Mouse (Mus musculus): ENCODE results near the gene Kifc3. TPM values are rescaled to one million over a fixed set of nuclear protein-coding genes. Genes with fewer than 3 reads are reported as not detected.

The Kifc3 gene
- polyA plus RNA-seq, 1 experiment from 2014 or later, result 22.0 TPM

DNA sequence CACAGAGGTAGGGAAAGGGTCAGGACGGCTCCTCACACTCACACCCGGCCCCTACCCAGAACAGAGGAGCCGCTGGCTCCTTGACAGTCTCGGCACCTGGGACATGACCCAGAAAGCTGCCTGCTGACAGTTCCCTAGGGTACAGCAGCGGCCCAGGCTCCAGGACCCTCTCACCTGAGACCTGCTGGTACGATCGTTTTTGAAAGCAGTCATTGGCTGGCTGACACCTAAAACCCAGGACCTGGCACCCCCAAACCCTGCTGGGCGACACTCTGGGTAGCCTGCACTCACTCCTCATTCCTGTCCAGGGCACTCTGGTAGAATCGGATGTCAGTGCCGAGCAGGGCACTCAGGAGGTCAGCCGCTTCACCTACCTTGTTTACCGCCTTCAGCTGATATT, 65.4 kb downstream of the Kifc3 start:
- WGBS, result 27% methylated on average over 12 of the region's 12 CpGs
- 0 out of 2 replicates have a peak overlapping the region, but pooled peaks have one; percentile 0 for H3K4me3 ChIP-seq (replicated peaks; ENCODE audit: low read length)

DNA sequence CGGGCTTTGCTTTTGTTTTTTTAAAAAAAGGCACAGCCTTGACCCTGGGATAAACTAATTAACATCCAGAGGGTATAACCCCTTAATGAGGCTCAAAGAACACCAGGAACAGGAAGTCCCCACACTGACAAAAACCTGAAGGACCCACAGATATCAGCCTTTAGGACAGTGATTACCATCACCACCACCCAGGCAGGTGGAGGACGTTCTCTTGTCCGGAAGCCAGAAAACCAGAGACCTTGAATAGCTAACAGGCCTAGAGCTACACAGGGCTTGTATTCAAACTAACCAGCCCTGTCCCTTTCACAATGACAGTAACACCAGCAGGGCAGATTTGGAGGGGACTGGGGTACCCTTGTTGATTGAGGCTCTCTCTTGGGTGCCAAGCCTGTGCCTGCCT, 66.4 kb downstream of the Kifc3 start:
- 87% methylated on average over 3 of the region's 3 CpGs for WGBS
- H3K27me3 ChIP-seq (ENCODE audit: control insufficient read depth, insufficient read depth, low read length), result peaks cover 12% of the 10 kb centered on the region; the same call in 1 of the 2 replicates
- DNase-seq (ENCODE audit: low spot score), result no peak

More for the DNA sequence above, 65.4 kb downstream of the Kifc3 start:
- Histone ChIP-seq H3K27ac (no peak overlapping the region), H3K9me3 (ENCODE audit: control insufficient read depth, low read length) (no peaks in the 10 kb centered on the region), H3K36me3 (replicated peaks; ENCODE audit: control insufficient read depth, insufficient read depth) (peaks cover 22% of the 10 kb centered on the region), H3K27me3 (ENCODE audit: control insufficient read depth, insufficient read depth, low read length) (peaks cover 12% of the 10 kb centered on the region; the same call in 1 of the 2 replicates), H3K9ac (peak overlapping the region; percentile 37; the same call in 1 of the 2 replicates), H3K4me1 (replicated peaks; ENCODE audit: control insufficient read depth, insufficient read depth, low read length) (peaks cover 36% of the 10 kb centered on the region), H3K4me2 (replicated peaks) (peak overlapping the region; percentile 46)
- no peak for ATAC-seq (ENCODE audit: low FRiP score)
- no peak for DNase-seq (ENCODE audit: low spot score)

DNA sequence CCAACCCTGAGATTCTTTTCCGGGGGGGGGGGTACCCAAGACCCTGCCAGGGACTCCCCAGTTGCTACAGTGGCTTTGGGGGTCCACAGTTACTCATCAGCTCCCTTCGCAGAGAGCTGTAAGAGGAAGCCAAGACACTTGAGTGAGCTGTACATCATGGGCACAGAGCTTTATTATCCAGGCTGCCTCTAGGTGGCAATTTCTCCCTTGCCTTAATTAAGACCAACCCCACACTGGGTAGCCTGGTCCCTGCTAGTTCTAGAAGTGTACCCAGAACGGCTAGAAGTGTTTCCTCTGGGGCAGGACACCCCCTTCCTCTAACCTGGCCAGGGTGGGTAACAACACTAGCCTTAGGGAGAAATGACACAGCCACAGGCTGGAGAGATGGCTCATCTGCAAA, 67.4 kb downstream of the Kifc3 start:
- ATAC-seq (ENCODE audit: low FRiP score), result no peak

More for the DNA sequence above, 66.4 kb downstream of the Kifc3 start:
- H3K36me3 ChIP-seq (replicated peaks; ENCODE audit: control insufficient read depth, insufficient read depth), result peaks cover 30% of the 10 kb centered on the region
- H3K4me1 ChIP-seq (replicated peaks; ENCODE audit: control insufficient read depth, insufficient read depth, low read length), result peaks cover 28% of the 10 kb centered on the region
- ATAC-seq (ENCODE audit: low FRiP score), result no peak
- no peak overlapping the region for H3K4me2 ChIP-seq (replicated peaks)
- H3K9me3 ChIP-seq (ENCODE audit: control insufficient read depth, low read length), result no peaks in the 10 kb centered on the region
- no peak overlapping the region for H3K9ac ChIP-seq
- no peak overlapping the region for H3K4me3 ChIP-seq (replicated peaks; ENCODE audit: low read length)
- H3K27ac ChIP-seq, result no peak overlapping the region

GRCm38 (mm10) chr8:95134186-95134585, 68.4 kb downstream of the Kifc3 start:
- Histone ChIP-seq H3K9me3 (ENCODE audit: control insufficient read depth, low read length) (no peaks in the 10 kb centered on the region), H3K4me2 (replicated peaks) (no peak overlapping the region), H3K27me3 (ENCODE audit: control insufficient read depth, insufficient read depth, low read length) (peaks cover 6% of the 10 kb centered on the region; the same call in 1 of the 2 replicates), H3K4me3 (replicated peaks; ENCODE audit: low read length) (no peak overlapping the region), H3K9ac (no peak overlapping the region), H3K4me1 (replicated peaks; ENCODE audit: control insufficient read depth, insufficient read depth, low read length) (peaks cover 15% of the 10 kb centered on the region), H3K36me3 (replicated peaks; ENCODE audit: control insufficient read depth, insufficient read depth) (peaks cover 31% of the 10 kb centered on the region), H3K27ac (no peak overlapping the region)
- 92% methylated on average over 2 of the region's 2 CpGs for WGBS
- DNase-seq (ENCODE audit: low spot score) (no peak), ATAC-seq (ENCODE audit: low FRiP score) (no peak)

More for the DNA sequence above, 67.4 kb downstream of the Kifc3 start:
- 50% methylated on average over 3 of the region's 3 CpGs for WGBS
- peaks cover 31% of the 10 kb centered on the region for H3K36me3 ChIP-seq (replicated peaks; ENCODE audit: control insufficient read depth, insufficient read depth)
- H3K9ac ChIP-seq, result no peak overlapping the region
- H3K4me1 ChIP-seq (replicated peaks; ENCODE audit: control insufficient read depth, insufficient read depth, low read length), result peaks cover 18% of the 10 kb centered on the region
- no peaks in the 10 kb centered on the region for H3K9me3 ChIP-seq (ENCODE audit: control insufficient read depth, low read length)
- H3K4me2 ChIP-seq (replicated peaks), result no peak overlapping the region
- no peak overlapping the region for H3K4me3 ChIP-seq (replicated peaks; ENCODE audit: low read length)
- no peak for DNase-seq (ENCODE audit: low spot score)
- H3K27me3 ChIP-seq (ENCODE audit: control insufficient read depth, insufficient read depth, low read length), result peaks cover 9% of the 10 kb centered on the region; the same call in 1 of the 2 replicates
- no peak overlapping the region for H3K27ac ChIP-seq

DNA sequence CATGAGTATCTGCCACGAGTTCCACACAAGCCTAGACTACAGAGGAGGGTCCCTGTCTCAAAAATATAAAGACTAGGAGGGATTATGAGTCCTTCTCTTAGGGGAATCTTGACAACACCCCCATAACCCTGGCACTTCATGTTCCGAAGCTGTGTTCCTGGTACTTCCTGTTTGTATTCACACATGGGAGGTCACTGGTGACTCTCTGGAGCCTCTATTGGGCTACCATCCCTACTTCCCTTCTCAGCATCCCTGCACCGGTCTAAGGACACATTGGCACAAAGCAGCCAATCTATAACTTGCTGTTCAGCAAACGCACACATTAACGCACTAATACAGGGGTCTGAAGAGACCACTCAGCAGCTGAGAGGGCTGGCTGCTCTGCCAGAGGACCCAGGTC, 70.6 kb downstream of the Kifc3 start:
- 82% methylated on average over 5 of the region's 5 CpGs for WGBS
- DNase-seq (ENCODE audit: low spot score), result no peak
- ATAC-seq (ENCODE audit: low FRiP score), result no peak

GRCm38 (mm10) chr8:95130966-95131537, 71.6 kb downstream of the Kifc3 start:
- no peak overlapping the region for H3K9ac ChIP-seq
- H3K4me3 ChIP-seq (replicated peaks; ENCODE audit: low read length), result no peak overlapping the region
- no peaks in the 10 kb centered on the region for H3K4me1 ChIP-seq (replicated peaks; ENCODE audit: control insufficient read depth, insufficient read depth, low read length)
- DNase-seq (ENCODE audit: low spot score) (no peak), ATAC-seq (ENCODE audit: low FRiP score) (no peak)
- H3K36me3 ChIP-seq (replicated peaks; ENCODE audit: control insufficient read depth, insufficient read depth), result peaks cover 41% of the 10 kb centered on the region
- no peaks in the 10 kb centered on the region for H3K9me3 ChIP-seq (ENCODE audit: control insufficient read depth, low read length)
- no peak overlapping the region for H3K27ac ChIP-seq
- H3K27me3 ChIP-seq (ENCODE audit: control insufficient read depth, insufficient read depth, low read length), result no peaks in the 10 kb centered on the region
- 64% methylated on average over 15 of the region's 15 CpGs for WGBS
- H3K4me2 ChIP-seq (replicated peaks), result no peak overlapping the region

More for the DNA sequence above, 70.6 kb downstream of the Kifc3 start:
- H3K27me3 ChIP-seq (ENCODE audit: control insufficient read depth, insufficient read depth, low read length), result no peaks in the 10 kb centered on the region
- H3K4me2 ChIP-seq (replicated peaks), result no peak overlapping the region
- H3K9ac ChIP-seq, result no peak overlapping the region
- H3K36me3 ChIP-seq (replicated peaks; ENCODE audit: control insufficient read depth, insufficient read depth), result peaks cover 35% of the 10 kb centered on the region
- no peak overlapping the region for H3K27ac ChIP-seq
- no peak overlapping the region for H3K4me3 ChIP-seq (replicated peaks; ENCODE audit: low read length)
- H3K4me1 ChIP-seq (replicated peaks; ENCODE audit: control insufficient read depth, insufficient read depth, low read length), result no peaks in the 10 kb centered on the region
- H3K9me3 ChIP-seq (ENCODE audit: control insufficient read depth, low read length), result no peaks in the 10 kb centered on the region

DNA sequence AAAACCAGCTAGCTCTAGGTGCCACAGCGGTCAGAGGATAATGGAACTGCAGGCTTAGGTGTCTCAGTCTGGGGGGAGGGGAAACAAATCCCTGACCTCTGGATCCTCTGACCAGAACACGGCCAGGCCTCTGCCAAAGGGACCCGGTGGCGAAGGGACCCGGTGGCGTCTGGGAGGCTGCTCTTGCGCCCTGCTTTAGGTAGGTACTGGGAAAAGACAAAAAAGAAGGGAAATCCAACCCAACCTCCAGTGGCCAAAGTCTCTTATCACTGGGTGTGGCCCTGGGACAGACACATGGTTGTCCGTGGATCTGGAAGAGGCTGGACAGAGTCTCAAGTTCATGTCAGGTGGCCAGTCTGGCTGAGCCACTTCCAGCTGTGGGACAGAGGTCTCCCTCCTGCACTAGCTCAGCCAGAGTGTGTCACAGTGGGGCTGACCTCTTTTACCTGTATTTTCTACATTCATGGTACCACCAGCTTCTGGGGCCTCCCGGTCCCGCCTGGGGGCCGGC, 73.8 kb downstream of the Kifc3 start:
- Histone ChIP-seq H3K27me3 (ENCODE audit: control insufficient read depth, insufficient read depth, low read length) (no peaks in the 10 kb centered on the region), H3K4me2 (replicated peaks) (no peak overlapping the region), H3K4me3 (replicated peaks; ENCODE audit: low read length) (no peak overlapping the region), H3K9me3 (ENCODE audit: control insufficient read depth, low read length) (no peaks in the 10 kb centered on the region), H3K9ac (no peak overlapping the region), H3K36me3 (replicated peaks; ENCODE audit: control insufficient read depth, insufficient read depth) (peaks cover 41% of the 10 kb centered on the region), H3K27ac (no peak overlapping the region), H3K4me1 (replicated peaks; ENCODE audit: control insufficient read depth, insufficient read depth, low read length) (no peaks in the 10 kb centered on the region)
- DNase-seq (ENCODE audit: low spot score) (no peak), ATAC-seq (ENCODE audit: low FRiP score) (no peak)
- 94% methylated on average over 11 of the region's 11 CpGs for WGBS

DNA sequence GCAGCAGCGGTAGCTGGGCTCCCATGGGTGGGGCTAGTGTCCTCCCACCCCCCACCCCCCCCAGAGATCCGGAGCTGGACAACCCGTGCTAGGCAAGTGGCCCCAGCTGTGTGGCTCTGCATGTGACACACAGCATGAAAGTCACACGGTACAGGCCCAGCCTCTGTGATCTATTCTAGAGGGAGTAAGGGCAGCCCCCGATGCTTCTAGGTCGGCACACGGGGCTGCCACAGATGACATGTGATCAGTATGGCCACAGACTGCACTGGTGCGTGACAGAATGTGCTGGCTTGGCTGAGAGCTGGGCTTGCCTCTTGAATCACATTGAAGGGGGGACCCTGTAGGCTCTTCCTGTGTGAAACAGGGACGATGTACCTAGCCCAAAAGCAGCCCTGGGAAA, 75.0 kb downstream of the Kifc3 start:
- 0 out of 2 replicates have a peak, but pooled peaks have one; percentile 51 for ATAC-seq (ENCODE audit: low FRiP score)

DNA sequence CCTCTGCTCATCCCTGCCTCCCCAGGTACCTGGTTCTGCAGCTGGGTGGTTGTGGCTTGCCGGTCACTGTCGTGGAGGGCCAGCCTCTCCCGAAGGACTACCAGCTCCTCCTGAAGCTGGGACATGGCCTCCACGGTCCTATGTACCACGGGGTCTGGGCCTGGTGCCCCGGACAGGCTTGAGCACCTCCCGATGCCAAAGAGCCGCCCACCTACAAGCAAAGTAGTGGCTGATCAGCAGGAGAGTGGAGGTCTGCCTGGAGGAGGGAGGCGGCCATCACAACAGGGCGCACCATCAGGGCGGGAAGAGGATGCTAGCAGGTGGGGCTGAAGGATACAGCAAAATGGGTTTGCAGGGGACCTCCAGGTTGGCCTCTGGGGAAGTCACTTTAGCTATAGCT, 76.1 kb downstream of the Kifc3 start:
- no peak overlapping the region for H3K27ac ChIP-seq
- ATAC-seq (ENCODE audit: low FRiP score), result no peak
- H3K4me2 ChIP-seq (replicated peaks), result no peak overlapping the region
- no peaks in the 10 kb centered on the region for H3K27me3 ChIP-seq (ENCODE audit: control insufficient read depth, insufficient read depth, low read length)
- peaks cover 23% of the 10 kb centered on the region for H3K36me3 ChIP-seq (replicated peaks; ENCODE audit: control insufficient read depth, insufficient read depth)
- H3K4me1 ChIP-seq (replicated peaks; ENCODE audit: control insufficient read depth, insufficient read depth, low read length), result no peaks in the 10 kb centered on the region
- H3K4me3 ChIP-seq (replicated peaks; ENCODE audit: low read length), result no peak overlapping the region
- no peaks in the 10 kb centered on the region for H3K9me3 ChIP-seq (ENCODE audit: control insufficient read depth, low read length)
- no peak overlapping the region for H3K9ac ChIP-seq
- DNase-seq (ENCODE audit: low spot score), result no peak
- WGBS, result 90% methylated on average over 11 of the region's 11 CpGs

More for the DNA sequence above, 75.0 kb downstream of the Kifc3 start:
- H3K27me3 ChIP-seq (ENCODE audit: control insufficient read depth, insufficient read depth, low read length), result no peaks in the 10 kb centered on the region
- peaks cover 31% of the 10 kb centered on the region for H3K36me3 ChIP-seq (replicated peaks; ENCODE audit: control insufficient read depth, insufficient read depth)
- H3K27ac ChIP-seq, result no peak overlapping the region
- H3K9me3 ChIP-seq (ENCODE audit: control insufficient read depth, low read length), result no peaks in the 10 kb centered on the region
- no peak overlapping the region for H3K4me3 ChIP-seq (replicated peaks; ENCODE audit: low read length)
- no peaks in the 10 kb centered on the region for H3K4me1 ChIP-seq (replicated peaks; ENCODE audit: control insufficient read depth, insufficient read depth, low read length)
- WGBS, result 51% methylated on average over 9 of the region's 9 CpGs
- H3K9ac ChIP-seq, result no peak overlapping the region
- no peak for DNase-seq (ENCODE audit: low spot score)
- no peak overlapping the region for H3K4me2 ChIP-seq (replicated peaks)

Data from hindbrain, embryonic 14.5 days (tissue).